Mouse (Mus musculus): Measurements from ENCODE around the gene Sh2d5. TPM values are rescaled to one million over a fixed set of nuclear protein-coding genes. Genes with fewer than 3 reads are reported as not detected.
A peak's percentile ranks its signal among the peaks of the same experiment; 100 is the strongest.

Gene Sh2d5
- polyA plus RNA-seq, 1 experiment from 2014 or later, result 0.20 TPM

- H3K27me3 ChIP-seq (ENCODE audit: control insufficient read depth, insufficient read depth, low read depth, low read length), result no peaks in the 10 kb centered on the region
- H3K4me3 ChIP-seq (ENCODE audit: low read length), result no peak overlapping the region
- ATAC-seq (ENCODE audit: low read depth), result peak; percentile 81
- 29% methylated on average over 4 of the region's 4 CpGs for WGBS
- H3K9me3 ChIP-seq (ENCODE audit: control insufficient read depth, low read length), result peaks cover 3% of the 10 kb centered on the region; the same call in 1 of the 2 replicates
- no peak overlapping the region for H3K27ac ChIP-seq (ENCODE audit: low read length)
- H3K9ac ChIP-seq (ENCODE audit: low read length), result no peak overlapping the region
- H3K36me3 ChIP-seq (ENCODE audit: control insufficient read depth, insufficient read depth, low read length), result no peaks in the 10 kb centered on the region
- H3K4me2 ChIP-seq (ENCODE audit: low read depth, low read length), result no peak overlapping the region
- no peaks in the 10 kb centered on the region for H3K4me1 ChIP-seq (replicated peaks; ENCODE audit: control insufficient read depth, insufficient read depth, low read length)
Observed at GRCm38 (mm10) chr4:138282834-138283233, 32.6 kb downstream of the Sh2d5 start.

GRCm38 (mm10) chr4:138286411-138286810, 36.2 kb downstream of the Sh2d5 start:
- H3K4me2 ChIP-seq (ENCODE audit: low read depth, low read length), result no peak overlapping the region
- H3K4me3 ChIP-seq (ENCODE audit: low read length), result no peak overlapping the region
- no peaks in the 10 kb centered on the region for H3K27me3 ChIP-seq (ENCODE audit: control insufficient read depth, insufficient read depth, low read depth, low read length)
- no peak overlapping the region for H3K27ac ChIP-seq (ENCODE audit: low read length)
- no peaks in the 10 kb centered on the region for H3K4me1 ChIP-seq (replicated peaks; ENCODE audit: control insufficient read depth, insufficient read depth, low read length)
- peaks cover 3% of the 10 kb centered on the region; the same call in 1 of the 2 replicates for H3K9me3 ChIP-seq (ENCODE audit: control insufficient read depth, low read length)
- H3K36me3 ChIP-seq (ENCODE audit: control insufficient read depth, insufficient read depth, low read length), result no peaks in the 10 kb centered on the region
- 76% methylated on average over 12 of the region's 12 CpGs for WGBS
- H3K9ac ChIP-seq (ENCODE audit: low read length), result no peak overlapping the region
- ATAC-seq (ENCODE audit: low read depth), result no peak

GRCm38 (mm10) chr4:138288691-138289090, 38.5 kb downstream of the Sh2d5 start:
- H3K4me1 ChIP-seq (replicated peaks; ENCODE audit: control insufficient read depth, insufficient read depth, low read length), result no peaks in the 10 kb centered on the region
- 81% methylated on average over 7 of the region's 7 CpGs for WGBS
- no peak for ATAC-seq (ENCODE audit: low read depth)
- H3K36me3 ChIP-seq (ENCODE audit: control insufficient read depth, insufficient read depth, low read length), result no peaks in the 10 kb centered on the region
- no peak overlapping the region for H3K27ac ChIP-seq (ENCODE audit: low read length)
- no peak overlapping the region for H3K4me3 ChIP-seq (ENCODE audit: low read length)
- H3K9me3 ChIP-seq (ENCODE audit: control insufficient read depth, low read length), result peaks cover 3% of the 10 kb centered on the region; the same call in 1 of the 2 replicates
- no peak overlapping the region for H3K9ac ChIP-seq (ENCODE audit: low read length)
- H3K27me3 ChIP-seq (ENCODE audit: control insufficient read depth, insufficient read depth, low read depth, low read length), result no peaks in the 10 kb centered on the region
- no peak overlapping the region for H3K4me2 ChIP-seq (ENCODE audit: low read depth, low read length)

- no peak overlapping the region for H3K4me3 ChIP-seq (ENCODE audit: low read length)
- H3K27me3 ChIP-seq (ENCODE audit: control insufficient read depth, insufficient read depth, low read depth, low read length), result no peaks in the 10 kb centered on the region
- H3K36me3 ChIP-seq (ENCODE audit: control insufficient read depth, insufficient read depth, low read length), result no peaks in the 10 kb centered on the region
- H3K4me2 ChIP-seq (ENCODE audit: low read depth, low read length), result no peak overlapping the region
- H3K27ac ChIP-seq (ENCODE audit: low read length), result no peak overlapping the region
- no peaks in the 10 kb centered on the region for H3K9me3 ChIP-seq (ENCODE audit: control insufficient read depth, low read length)
- H3K9ac ChIP-seq (ENCODE audit: low read length), result no peak overlapping the region
- WGBS, result 87% methylated on average over 13 of the region's 13 CpGs
- H3K4me1 ChIP-seq (replicated peaks; ENCODE audit: control insufficient read depth, insufficient read depth, low read length), result no peaks in the 10 kb centered on the region
- ATAC-seq (ENCODE audit: low read depth), result no peak
Observed at GRCm38 (mm10) chr4:138292028-138292427, 41.8 kb downstream of the Sh2d5 start.

- no peak overlapping the region for H3K4me2 ChIP-seq (ENCODE audit: low read depth, low read length)
- no peak for ATAC-seq (ENCODE audit: low read depth)
- no peaks in the 10 kb centered on the region for H3K4me1 ChIP-seq (replicated peaks; ENCODE audit: control insufficient read depth, insufficient read depth, low read length)
- H3K27ac ChIP-seq (ENCODE audit: low read length), result no peak overlapping the region
- no peaks in the 10 kb centered on the region for H3K27me3 ChIP-seq (ENCODE audit: control insufficient read depth, insufficient read depth, low read depth, low read length)
- WGBS, result 62% methylated on average over 18 of the region's 18 CpGs
- no peak overlapping the region for H3K4me3 ChIP-seq (ENCODE audit: low read length)
- no peaks in the 10 kb centered on the region for H3K36me3 ChIP-seq (ENCODE audit: control insufficient read depth, insufficient read depth, low read length)
- no peaks in the 10 kb centered on the region for H3K9me3 ChIP-seq (ENCODE audit: control insufficient read depth, low read length)
- no peak overlapping the region for H3K9ac ChIP-seq (ENCODE audit: low read length)
Observed at GRCm38 (mm10) chr4:138293261-138293948, 43.2 kb downstream of the Sh2d5 start.

GRCm38 (mm10) chr4:138293949-138294550, 43.8 kb downstream of the Sh2d5 start:
- 83% methylated on average over 9 of the region's 14 CpGs for WGBS
- no peaks in the 10 kb centered on the region for H3K9me3 ChIP-seq (ENCODE audit: control insufficient read depth, low read length)
- no peak overlapping the region for H3K9ac ChIP-seq (ENCODE audit: low read length)
- no peak overlapping the region for H3K4me3 ChIP-seq (ENCODE audit: low read length)
- H3K4me1 ChIP-seq (replicated peaks; ENCODE audit: control insufficient read depth, insufficient read depth, low read length), result no peaks in the 10 kb centered on the region
- ATAC-seq (ENCODE audit: low read depth), result no peak
- H3K27ac ChIP-seq (ENCODE audit: low read length), result no peak overlapping the region
- H3K36me3 ChIP-seq (ENCODE audit: control insufficient read depth, insufficient read depth, low read length), result no peaks in the 10 kb centered on the region
- H3K4me2 ChIP-seq (ENCODE audit: low read depth, low read length), result no peak overlapping the region
- no peaks in the 10 kb centered on the region for H3K27me3 ChIP-seq (ENCODE audit: control insufficient read depth, insufficient read depth, low read depth, low read length)

GRCm38 (mm10) chr4:138301271-138301780, 51.1 kb downstream of the Sh2d5 start:
- Histone ChIP-seq H3K36me3 (ENCODE audit: control insufficient read depth, insufficient read depth, low read length) (no peaks in the 10 kb centered on the region), H3K9me3 (ENCODE audit: control insufficient read depth, low read length) (no peaks in the 10 kb centered on the region), H3K4me2 (ENCODE audit: low read depth, low read length) (no peak overlapping the region), H3K4me1 (replicated peaks; ENCODE audit: control insufficient read depth, insufficient read depth, low read length) (peaks cover 16% of the 10 kb centered on the region), H3K27me3 (ENCODE audit: control insufficient read depth, insufficient read depth, low read depth, low read length) (no peaks in the 10 kb centered on the region), H3K4me3 (ENCODE audit: low read length) (no peak overlapping the region), H3K27ac (ENCODE audit: low read length) (no peak overlapping the region), H3K9ac (ENCODE audit: low read length) (no peak overlapping the region)
- 74% methylated on average over 10 of the region's 10 CpGs for WGBS
- ATAC-seq (ENCODE audit: low read depth), result no peak

GRCm38 (mm10) chr4:138303011-138303410, 52.8 kb downstream of the Sh2d5 start:
- Histone ChIP-seq H3K27ac (ENCODE audit: low read length) (no peak overlapping the region), H3K36me3 (ENCODE audit: control insufficient read depth, insufficient read depth, low read length) (0 out of 2 replicates have a peak, but pooled peaks cover 2% of the 10 kb centered on the region), H3K9me3 (ENCODE audit: control insufficient read depth, low read length) (no peaks in the 10 kb centered on the region), H3K4me2 (ENCODE audit: low read depth, low read length) (no peak overlapping the region), H3K4me1 (replicated peaks; ENCODE audit: control insufficient read depth, insufficient read depth, low read length) (peaks cover 16% of the 10 kb centered on the region), H3K27me3 (ENCODE audit: control insufficient read depth, insufficient read depth, low read depth, low read length) (no peaks in the 10 kb centered on the region), H3K9ac (ENCODE audit: low read length) (no peak overlapping the region), H3K4me3 (ENCODE audit: low read length) (no peak overlapping the region)
- WGBS, result 90% methylated on average over 3 of the region's 3 CpGs
- no peak for ATAC-seq (ENCODE audit: low read depth)

- Histone ChIP-seq H3K36me3 (ENCODE audit: control insufficient read depth, insufficient read depth, low read length) (peaks cover 4% of the 10 kb centered on the region; the same call in 1 of the 2 replicates), H3K9ac (ENCODE audit: low read length) (peak overlapping the region; percentile 76), H3K4me1 (replicated peaks; ENCODE audit: control insufficient read depth, insufficient read depth, low read length) (peaks cover 16% of the 10 kb centered on the region), H3K27ac (ENCODE audit: low read length) (peak overlapping the region; percentile 48), H3K4me3 (ENCODE audit: low read length) (peak overlapping the region; percentile 100), H3K9me3 (ENCODE audit: control insufficient read depth, low read length) (no peaks in the 10 kb centered on the region), H3K27me3 (ENCODE audit: control insufficient read depth, insufficient read depth, low read depth, low read length) (no peaks in the 10 kb centered on the region), H3K4me2 (ENCODE audit: low read depth, low read length) (peak overlapping the region; percentile 67)
- whole genome bisulfite sequencing, result 6% methylated on average over 18 of the region's 18 CpGs
- ATAC-seq (ENCODE audit: low read depth), result no peak
Observed at GRCm38 (mm10) chr4:138303742-138304141, 53.5 kb downstream of the Sh2d5 start.
